Mouse (Mus musculus) erythroblast, embryonic 14.5 days (primary cell): ENCODE results near the gene Abcc2.

Experiments used
- GATA1 ChIP-seq: IDR thresholded peaks from 2 replicates; pipeline ENCODE4 v1.6.1; 2012; ENCODE audit warnings: low read length, inconsistent platforms, mixed read lengths
- TAL1 ChIP-seq: IDR thresholded peaks from 3 replicates; pipeline ENCODE4 v1.6.1; 2012; ENCODE audit warnings: low read length, inconsistent platforms, mixed read lengths

DNA sequence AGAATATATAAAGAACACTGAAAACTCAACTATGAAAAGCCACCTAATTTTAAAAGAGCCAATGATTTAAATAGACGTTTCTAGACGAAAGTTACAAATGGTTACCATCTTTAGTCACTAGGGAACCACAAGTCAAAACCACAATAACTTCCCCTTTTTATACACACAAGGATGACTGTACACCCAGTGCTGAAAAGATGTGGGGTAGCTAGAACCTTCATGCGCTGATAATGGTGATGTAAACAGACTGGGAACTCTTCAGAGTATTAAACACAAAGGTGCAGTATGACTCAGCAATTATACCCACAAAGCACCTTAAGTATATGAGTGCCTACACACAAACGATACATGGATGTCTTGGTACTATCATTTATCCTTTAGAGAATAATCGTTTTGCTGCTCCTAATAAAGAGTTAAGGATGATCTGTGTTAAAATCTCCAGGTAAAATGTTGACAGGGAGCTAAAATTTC is 10.5 kb upstream of the Abcc2 start:
- TF ChIP-seq GATA1 (no peak), TAL1 (no peak)
